Mouse (Mus musculus) megakaryocyte, adult 5-6 weeks (primary cell): Measurements from ENCODE around the gene Usp21. TPM values are rescaled to one million over a fixed set of nuclear protein-coding genes. Genes with fewer than 3 reads are reported as not detected.

Experiments used
- ATAC-seq: 2 replicates; pipeline ENCODE4 v1.8.0; 2016; ENCODE audit warnings: mild to moderate bottlenecking, inconsistent platforms; ENCODE audit not compliant: poor library complexity, severe bottlenecking
- total RNA-seq, 2 experiments: library from RNA; stranded (forward) in 1 of 2; stranded (reverse) in 1 of 2; fragments of 153-499, 151-499 nt in 1 of 2; fragments of 221-1000, 200-1000 nt in 1 of 2; gene quantifications; 2 replicates each; pipeline versions ENCODE4 v1.2.3 to v1.2.4; 2015 to 2017

The Usp21 gene
- total RNA-seq, 2 experiments from 2014 or later = 20.2 to 41.1 TPM

- no peak for ATAC-seq
Observed at GRCm38 (mm10) chr1:171285096-171285892, 2.5 kb downstream of the Usp21 start.

DNA sequence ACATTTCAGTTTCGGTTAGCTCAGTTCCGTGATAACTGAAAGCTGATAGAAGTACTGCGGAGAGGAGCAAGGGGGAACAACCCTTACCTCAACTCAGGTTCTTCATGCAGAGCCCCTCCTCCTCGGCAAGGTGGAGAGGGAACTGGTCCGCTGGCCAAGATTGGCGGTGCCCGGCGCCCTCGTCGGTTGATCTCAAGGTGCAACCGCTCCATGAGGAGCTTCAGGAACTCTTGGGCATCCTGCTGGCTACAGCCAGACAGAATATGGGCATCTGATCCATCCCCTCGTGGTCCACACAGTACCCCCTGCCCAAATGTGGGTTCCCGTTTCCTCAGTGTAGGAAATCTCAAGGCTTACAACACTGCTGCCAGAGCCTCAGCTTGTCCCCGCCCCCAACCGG lies 3.3 kb downstream of the Usp21 start:
- no peak for ATAC-seq

GRCm38 (mm10) chr1:171283188-171284160 lies 4.3 kb downstream of the Usp21 start:
- no peak for ATAC-seq

DNA sequence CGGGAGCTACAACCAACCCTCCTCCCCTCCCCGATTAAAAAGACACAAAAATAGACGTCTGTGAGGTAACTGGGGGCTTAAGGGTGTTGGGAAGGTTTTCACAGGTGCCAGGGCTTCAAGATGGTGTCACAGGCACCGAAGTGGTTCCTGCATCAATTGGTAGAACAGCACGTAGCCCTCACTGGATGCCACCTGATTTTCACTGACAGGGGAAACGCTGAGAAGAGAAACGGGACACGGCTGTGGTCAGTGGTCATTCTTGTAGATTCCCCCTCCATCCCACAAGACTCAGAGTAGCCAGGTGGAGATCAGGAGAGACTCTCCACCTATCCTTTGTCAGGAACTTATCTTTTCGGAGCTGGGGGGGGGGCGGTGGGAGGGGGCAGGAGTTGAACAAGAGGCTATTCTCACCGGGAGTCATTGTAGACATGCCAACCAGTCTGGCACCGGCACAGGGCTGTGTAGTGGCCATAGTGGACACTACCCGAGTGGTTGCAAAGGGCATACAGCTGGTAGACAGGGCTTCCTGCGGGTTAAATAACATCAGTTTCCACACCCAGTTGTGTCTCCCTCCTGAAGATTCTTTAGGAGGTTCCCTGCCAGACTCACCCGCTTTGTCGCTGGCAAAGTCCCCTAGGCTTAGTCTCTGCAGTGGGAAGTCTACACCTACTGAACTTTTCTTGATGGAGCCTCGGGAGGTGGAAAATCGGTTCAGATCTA lies 5.5 kb downstream of the Usp21 start:
- no peak for ATAC-seq

DNA sequence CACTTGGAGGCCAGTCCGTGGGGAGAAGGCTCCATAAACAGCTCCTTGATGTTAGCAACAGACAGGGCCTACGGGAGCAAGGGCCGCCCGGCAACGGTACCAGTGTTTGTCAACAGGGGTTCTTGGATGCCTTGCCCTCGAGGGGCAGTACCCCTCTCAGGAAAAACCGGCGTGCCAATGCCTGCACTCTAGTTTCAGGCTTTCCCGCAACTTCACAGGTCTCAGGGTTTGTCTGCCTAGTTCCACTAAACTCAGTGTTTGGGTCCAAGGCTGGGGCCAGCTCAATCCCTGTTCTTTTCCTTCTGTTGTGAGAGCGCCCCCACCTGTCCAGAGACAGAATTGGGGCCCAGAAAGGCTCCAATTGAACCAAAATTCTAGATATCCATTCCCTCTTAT lies 6.3 kb downstream of the Usp21 start:
- peak; percentile 62 for ATAC-seq

- ATAC-seq = peak; percentile 91
Observed at GRCm38 (mm10) chr1:171280916-171281527, 6.8 kb downstream of the Usp21 start, which contains the start of gene Ppox. TSS of gene Ppox (minus strand) at chr1:171281186.

DNA sequence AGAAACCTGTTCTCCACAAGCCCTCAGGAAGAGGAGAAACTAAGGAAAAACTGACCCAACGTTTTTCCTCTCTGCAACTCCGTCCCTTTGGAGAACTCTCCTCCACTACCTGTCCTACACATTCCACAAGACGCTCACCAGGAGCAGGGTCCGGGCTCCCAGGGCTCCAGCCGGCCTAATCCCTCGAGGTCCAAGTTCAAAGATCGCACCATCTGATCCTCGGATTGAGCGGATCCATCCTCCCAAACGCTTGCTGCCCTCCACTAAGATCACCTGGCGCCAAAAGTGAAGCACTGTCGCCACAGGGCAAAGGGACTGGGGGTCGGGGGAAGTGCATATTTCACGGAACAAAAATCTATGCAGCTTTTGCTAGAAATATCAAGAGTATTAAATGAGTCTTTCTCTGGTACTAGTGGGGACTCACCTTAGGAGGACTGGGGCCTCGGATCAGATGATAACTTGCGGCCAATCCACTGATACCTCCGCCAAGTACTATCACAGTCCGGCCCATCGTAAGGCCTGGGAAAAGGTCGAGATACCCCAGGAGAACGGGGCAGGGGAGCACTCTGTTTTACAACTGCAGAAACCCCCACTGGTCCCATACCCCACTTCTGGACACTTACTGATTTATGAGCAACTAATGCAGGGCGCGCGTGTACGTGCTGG lies 7.4 kb downstream of the Usp21 start:
- peak; percentile 6 for ATAC-seq

GRCm38 (mm10) chr1:171279721-171280120 lies 8.1 kb downstream of the Usp21 start:
- no peak for ATAC-seq

- no peak for ATAC-seq
Observed at GRCm38 (mm10) chr1:171279012-171279705, 8.6 kb downstream of the Usp21 start.

- ATAC-seq = no peak
Observed at GRCm38 (mm10) chr1:171278436-171278835, 9.4 kb downstream of the Usp21 start.

DNA sequence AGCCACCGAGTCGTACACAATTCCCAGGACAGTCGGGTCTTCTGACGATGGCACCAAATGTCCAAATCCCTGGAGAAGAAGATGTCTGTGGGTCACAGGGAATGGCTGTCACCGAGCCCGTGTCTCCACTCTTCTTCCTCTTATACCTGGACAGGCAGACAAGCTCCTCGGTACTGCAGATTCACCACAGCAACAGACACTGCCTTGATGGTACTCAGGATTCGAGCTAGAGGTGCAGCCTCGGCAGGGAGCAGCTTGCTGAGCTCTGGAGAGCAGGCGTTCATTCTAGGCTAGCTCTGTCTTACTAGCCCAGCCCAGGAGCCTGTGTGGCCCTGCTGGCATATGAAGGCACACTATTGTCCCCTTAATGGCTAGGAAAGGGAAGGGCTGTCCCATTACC lies 10.1 kb downstream of the Usp21 start:
- no peak for ATAC-seq

- ATAC-seq = no peak
Observed at GRCm38 (mm10) chr1:171276110-171276748, 11.6 kb downstream of the Usp21 start.

GRCm38 (mm10) chr1:171275144-171275734 lies 12.6 kb downstream of the Usp21 start:
- ATAC-seq = no peak

- ATAC-seq = peak; percentile 72
Observed at GRCm38 (mm10) chr1:171274171-171274570, 13.6 kb downstream of the Usp21 start.

- peak; percentile 40 for ATAC-seq
Observed at GRCm38 (mm10) chr1:171272086-171272485, 15.7 kb downstream of the Usp21 start.

DNA sequence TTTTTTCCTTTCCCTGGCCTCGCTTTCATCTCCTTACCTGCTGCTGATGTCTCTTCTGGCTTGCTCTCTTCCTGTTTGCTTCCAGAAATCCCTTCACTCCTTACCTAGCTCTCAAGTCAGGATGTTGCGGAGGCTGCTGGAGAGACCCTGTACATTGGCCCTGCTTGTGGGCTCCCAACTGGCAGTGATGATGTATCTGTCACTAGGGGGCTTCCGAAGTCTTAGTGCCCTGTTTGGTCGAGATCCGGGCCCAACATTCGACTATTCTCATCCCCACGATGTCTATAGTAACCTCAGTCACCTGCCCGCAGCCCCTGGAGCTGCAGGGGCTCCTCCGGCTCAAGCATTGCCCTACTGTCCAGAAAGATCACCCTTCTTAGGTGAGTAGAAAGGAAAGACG lies 16.2 kb downstream of the Usp21 start:
- ATAC-seq = no peak

- no peak for ATAC-seq
Observed at GRCm38 (mm10) chr1:171271196-171271595, 16.6 kb downstream of the Usp21 start.

GRCm38 (mm10) chr1:171270573-171270900 lies 17.3 kb downstream of the Usp21 start:
- ATAC-seq = peak; percentile 33
